Mouse (Mus musculus) embryo, embryonic 9.5 days (tissue): Measurements from ENCODE around the gene Tnfrsf17.
"Not testable (repeated sequence)": the region's sequence is repeated elsewhere in the genome, so short reads cannot be mapped to it uniquely, and the experiment has no call there.

Experiments
- DNase-seq: peaks from one replicate; pipeline ENCODE4 v3.0.0-alpha.2; 2017; ENCODE audit errors: extremely low spot score

Gene Tnfrsf17

GRCm38 (mm10) chr16:11343292-11343815 lies 29.7 kb downstream of the Tnfrsf17 start:
- DNase-seq: no peak

GRCm38 (mm10) chr16:11351903-11352302 lies 38.3 kb downstream of the Tnfrsf17 start:
- no peak for DNase-seq

- DNase-seq: no peak
Measured at GRCm38 (mm10) chr16:11359173-11359572, 45.6 kb downstream of the Tnfrsf17 start.

- DNase-seq: no peak
Measured at GRCm38 (mm10) chr16:11359919-11360318, 46.3 kb downstream of the Tnfrsf17 start.

- DNase-seq: not testable (repeated sequence)
Measured at GRCm38 (mm10) chr16:11360576-11360975, 47.0 kb downstream of the Tnfrsf17 start.

- DNase-seq: no peak
Measured at GRCm38 (mm10) chr16:11365626-11366025, 52.0 kb downstream of the Tnfrsf17 start.

GRCm38 (mm10) chr16:11366851-11367250 lies 53.2 kb downstream of the Tnfrsf17 start:
- no peak for DNase-seq

- DNase-seq: no peak
Measured at GRCm38 (mm10) chr16:11368412-11368811, 54.8 kb downstream of the Tnfrsf17 start.

GRCm38 (mm10) chr16:11369162-11369561 lies 55.5 kb downstream of the Tnfrsf17 start:
- no peak for DNase-seq

- no peak for DNase-seq
Measured at GRCm38 (mm10) chr16:11369642-11370041, 56.0 kb downstream of the Tnfrsf17 start.
